Mouse (Mus musculus): ENCODE data around the gene Trmt13. TPM values are rescaled to one million over a fixed set of nuclear protein-coding genes. Genes with fewer than 3 reads are reported as not detected.

The Trmt13 gene
- polyA plus RNA-seq, 1 experiment from 2014 or later = 15.0 TPM

DNA sequence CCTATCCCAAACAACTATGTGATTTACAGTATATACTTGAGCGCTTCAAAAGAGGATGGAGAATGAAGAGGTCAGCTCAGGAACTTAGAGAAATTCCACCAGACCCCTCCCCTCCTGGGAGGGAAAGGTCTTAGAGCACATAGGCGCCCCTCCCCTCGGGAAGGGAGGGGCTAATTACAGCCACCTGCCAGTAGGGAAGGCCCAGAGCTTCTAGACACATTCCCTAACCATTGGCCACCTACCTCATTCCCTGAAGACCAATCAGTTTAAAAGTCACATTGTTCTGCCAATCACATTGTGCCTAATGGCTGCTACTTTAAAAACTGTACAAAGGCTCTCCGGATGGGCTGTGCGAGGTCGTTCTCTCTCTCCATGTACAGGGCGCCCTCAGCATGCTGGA is 8.3 kb upstream of the Trmt13 start:
- no peak for ATAC-seq
- no peak overlapping the region for H3K4me2 ChIP-seq (replicated peaks; ENCODE audit: low read depth, low read length)
- H3K9ac ChIP-seq (replicated peaks; ENCODE audit: low read depth) = no peak overlapping the region
- no peaks in the 10 kb centered on the region for H3K27me3 ChIP-seq (replicated peaks; ENCODE audit: insufficient read depth, low read length)
- DNase-seq (ENCODE audit: low spot score) = no peak
- H3K27ac ChIP-seq (ENCODE audit: low read length) = no peak overlapping the region
- TF ChIP-seq CTCF (IDR thresholded peaks at IDR 0.05) (no peak), EP300 (IDR thresholded peaks at IDR 0.05) (no peak)
- H3K9me3 ChIP-seq (ENCODE audit: low read length) = no peaks in the 10 kb centered on the region
- no peak overlapping the region for H3K4me3 ChIP-seq (ENCODE audit: low read depth, low read length)
- WGBS = 92% methylated on average over 7 of the region's 7 CpGs
- H3K4me1 ChIP-seq (ENCODE audit: insufficient read depth, low read depth, low read length) = no peaks in the 10 kb centered on the region
- H3K36me3 ChIP-seq (ENCODE audit: insufficient read depth, low read length) = 0 out of 2 replicates have a peak, but pooled peaks cover 6% of the 10 kb centered on the region

GRCm38 (mm10) chr3:116620636-116621370 is 6.4 kb upstream of the Trmt13 start:
- Histone ChIP-seq H3K4me1 (ENCODE audit: insufficient read depth, low read depth, low read length) (no peaks in the 10 kb centered on the region), H3K27ac (ENCODE audit: low read length) (no peak overlapping the region), H3K4me2 (replicated peaks; ENCODE audit: low read depth, low read length) (no peak overlapping the region), H3K4me3 (ENCODE audit: low read depth, low read length) (no peak overlapping the region), H3K36me3 (ENCODE audit: insufficient read depth, low read length) (0 out of 2 replicates have a peak, but pooled peaks cover 6% of the 10 kb centered on the region), H3K9me3 (ENCODE audit: low read length) (no peaks in the 10 kb centered on the region), H3K9ac (replicated peaks; ENCODE audit: low read depth) (no peak overlapping the region), H3K27me3 (replicated peaks; ENCODE audit: insufficient read depth, low read length) (no peaks in the 10 kb centered on the region)
- 91% methylated on average over 7 of the region's 7 CpGs for WGBS
- ATAC-seq = no peak
- TF ChIP-seq CTCF (IDR thresholded peaks at IDR 0.05) (no peak), EP300 (IDR thresholded peaks at IDR 0.05) (no peak)
- no peak for DNase-seq (ENCODE audit: low spot score)

DNA sequence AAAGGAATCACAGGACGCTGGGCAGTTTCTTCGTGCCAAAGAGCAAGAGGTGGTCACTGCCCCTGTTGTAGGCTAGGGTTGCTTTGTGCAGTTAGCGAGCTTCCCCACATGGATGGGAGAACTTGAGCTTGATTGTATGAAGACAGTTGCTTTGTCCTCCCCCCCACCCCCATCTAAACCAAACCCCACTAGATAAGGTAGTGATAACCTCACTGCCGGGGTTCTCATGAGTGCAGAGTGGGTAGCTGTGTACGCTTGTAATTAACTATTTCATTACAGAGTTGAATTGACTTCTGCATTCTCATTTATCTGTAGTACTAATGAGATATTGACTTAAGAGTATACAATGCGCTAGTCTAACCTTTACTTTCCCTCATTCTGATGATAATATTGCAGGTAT is 4.5 kb upstream of the Trmt13 start:
- Histone ChIP-seq H3K9ac (replicated peaks; ENCODE audit: low read depth) (no peak overlapping the region), H3K4me3 (ENCODE audit: low read depth, low read length) (no peak overlapping the region), H3K4me1 (ENCODE audit: insufficient read depth, low read depth, low read length) (no peaks in the 10 kb centered on the region), H3K4me2 (replicated peaks; ENCODE audit: low read depth, low read length) (no peak overlapping the region), H3K27ac (ENCODE audit: low read length) (no peak overlapping the region), H3K36me3 (ENCODE audit: insufficient read depth, low read length) (0 out of 2 replicates have a peak, but pooled peaks cover 6% of the 10 kb centered on the region), H3K27me3 (replicated peaks; ENCODE audit: insufficient read depth, low read length) (no peaks in the 10 kb centered on the region), H3K9me3 (ENCODE audit: low read length) (no peaks in the 10 kb centered on the region)
- WGBS = 70% methylated on average over 6 of the region's 6 CpGs
- no peak for TF ChIP-seq CTCF (IDR thresholded peaks at IDR 0.05)
- TF ChIP-seq EP300 (IDR thresholded peaks at IDR 0.05) = no peak
- DNase-seq (ENCODE audit: low spot score) = no peak
- no peak for ATAC-seq

GRCm38 (mm10) chr3:116615318-116616068 is 1.1 kb upstream of the Trmt13 start:
- no peak overlapping the region for H3K27ac ChIP-seq (ENCODE audit: low read length)
- ATAC-seq (no peak), DNase-seq (ENCODE audit: low spot score) (no peak)
- WGBS = 83% methylated on average over 8 of the region's 8 CpGs
- no peaks in the 10 kb centered on the region for H3K4me1 ChIP-seq (ENCODE audit: insufficient read depth, low read depth, low read length)
- H3K27me3 ChIP-seq (replicated peaks; ENCODE audit: insufficient read depth, low read length) = no peaks in the 10 kb centered on the region
- H3K36me3 ChIP-seq (ENCODE audit: insufficient read depth, low read length) = no peaks in the 10 kb centered on the region
- TF ChIP-seq CTCF (IDR thresholded peaks at IDR 0.05) (no peak), EP300 (IDR thresholded peaks at IDR 0.05) (no peak)
- no peak overlapping the region for H3K4me3 ChIP-seq (ENCODE audit: low read depth, low read length)
- H3K4me2 ChIP-seq (replicated peaks; ENCODE audit: low read depth, low read length) = no peak overlapping the region
- no peaks in the 10 kb centered on the region for H3K9me3 ChIP-seq (ENCODE audit: low read length)
- no peak overlapping the region for H3K9ac ChIP-seq (replicated peaks; ENCODE audit: low read depth)

DNA sequence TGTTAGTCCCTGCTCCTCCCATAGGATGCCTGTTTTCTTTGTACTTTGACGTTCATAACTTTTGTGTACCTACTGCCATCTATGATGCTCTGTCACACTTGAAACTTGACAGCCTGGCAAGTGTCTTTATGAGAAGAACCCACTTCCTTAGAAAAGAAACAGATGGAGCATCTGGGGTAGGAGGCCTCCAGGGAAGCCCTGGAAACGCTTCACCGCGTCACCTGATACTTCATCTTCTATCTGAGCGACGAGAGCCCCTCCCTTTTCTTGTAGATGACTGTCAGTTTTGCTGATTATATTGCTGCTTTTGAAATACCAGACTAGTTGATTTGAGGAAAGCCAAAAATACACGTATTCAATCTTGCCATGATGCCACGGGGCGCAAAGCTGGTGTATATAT is 9.8 kb downstream of the Trmt13 start:
- Histone ChIP-seq H3K36me3 (ENCODE audit: insufficient read depth, low read length) (no peaks in the 10 kb centered on the region), H3K27ac (ENCODE audit: low read length) (no peak overlapping the region), H3K27me3 (replicated peaks; ENCODE audit: insufficient read depth, low read length) (no peaks in the 10 kb centered on the region), H3K4me3 (ENCODE audit: low read depth, low read length) (no peak overlapping the region), H3K4me2 (replicated peaks; ENCODE audit: low read depth, low read length) (no peak overlapping the region), H3K9me3 (ENCODE audit: low read length) (no peaks in the 10 kb centered on the region), H3K9ac (replicated peaks; ENCODE audit: low read depth) (no peak overlapping the region), H3K4me1 (ENCODE audit: insufficient read depth, low read depth, low read length) (no peaks in the 10 kb centered on the region)
- 83% methylated on average over 9 of the region's 9 CpGs for WGBS
- DNase-seq (ENCODE audit: low spot score) (no peak), ATAC-seq (no peak)
- TF ChIP-seq EP300 (IDR thresholded peaks at IDR 0.05) (no peak), CTCF (IDR thresholded peaks at IDR 0.05) (no peak)

DNA sequence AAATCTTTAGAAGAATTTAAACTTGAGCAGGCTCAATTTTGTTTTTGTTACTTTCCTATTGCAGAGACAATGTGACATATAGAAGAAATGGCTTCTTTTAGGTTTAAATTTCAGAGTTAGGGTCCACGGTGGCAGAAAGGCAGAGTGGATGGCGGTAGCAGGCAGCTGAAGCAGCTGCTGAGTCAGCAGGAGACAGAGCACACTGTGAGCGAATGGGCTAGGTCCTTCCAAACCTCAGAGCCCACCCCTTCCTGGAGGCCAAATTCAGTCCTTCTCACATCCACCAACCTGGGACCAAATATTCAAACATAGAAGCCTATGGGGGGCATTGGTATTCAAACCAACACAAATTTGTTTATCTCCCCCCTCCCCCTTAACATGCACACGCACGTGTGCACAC is 12.6 kb downstream of the Trmt13 start:
- 89% methylated on average over 5 of the region's 5 CpGs for WGBS
- H3K36me3 ChIP-seq (ENCODE audit: insufficient read depth, low read length) = no peaks in the 10 kb centered on the region
- no peaks in the 10 kb centered on the region for H3K4me1 ChIP-seq (ENCODE audit: insufficient read depth, low read depth, low read length)
- no peak for ATAC-seq
- no peaks in the 10 kb centered on the region for H3K27me3 ChIP-seq (replicated peaks; ENCODE audit: insufficient read depth, low read length)
- no peaks in the 10 kb centered on the region for H3K9me3 ChIP-seq (ENCODE audit: low read length)
- H3K4me2 ChIP-seq (replicated peaks; ENCODE audit: low read depth, low read length) = no peak overlapping the region
- no peak overlapping the region for H3K4me3 ChIP-seq (ENCODE audit: low read depth, low read length)
- no peak for DNase-seq (ENCODE audit: low spot score)
- no peak overlapping the region for H3K27ac ChIP-seq (ENCODE audit: low read length)
- no peak for TF ChIP-seq CTCF (IDR thresholded peaks at IDR 0.05)
- TF ChIP-seq EP300 (IDR thresholded peaks at IDR 0.05) = no peak
- no peak overlapping the region for H3K9ac ChIP-seq (replicated peaks; ENCODE audit: low read depth)

Measured in lung, postnatal 0 days (tissue).